Mouse (Mus musculus) left cerebral cortex, postnatal 25 days (tissue): Measurements from ENCODE around the gene Flt3l. TPM values are rescaled to one million over a fixed set of nuclear protein-coding genes. Genes with fewer than 3 reads are reported as not detected.
"Not testable (repeated sequence)": the region's sequence is repeated elsewhere in the genome, so short reads cannot be mapped to it uniquely, and the experiment has no call there.

ENCODE experiments used
- DNase-seq, 2 experiments: peaks; one replicate each; pipeline ENCODE4 v3.0.0; 2022; ENCODE audit warnings: low spot score in 2 of 2, mixed read lengths in 1 of 2
- intact Hi-C: fragments of 180-260 bp; cut with DNase I; formaldehyde crosslinking; loops from one replicate; pipeline ENCODE4 v1.15.1; 2025
- total RNA-seq, 2 experiments: library from RNA; stranded (reverse); gene quantifications; 2 replicates each; pipeline ENCODE4 v1.2.3; 2021

Flt3l gene
- 1 to 10 TPM; 3.3 to 5.4 TPM for total RNA-seq

DNA sequence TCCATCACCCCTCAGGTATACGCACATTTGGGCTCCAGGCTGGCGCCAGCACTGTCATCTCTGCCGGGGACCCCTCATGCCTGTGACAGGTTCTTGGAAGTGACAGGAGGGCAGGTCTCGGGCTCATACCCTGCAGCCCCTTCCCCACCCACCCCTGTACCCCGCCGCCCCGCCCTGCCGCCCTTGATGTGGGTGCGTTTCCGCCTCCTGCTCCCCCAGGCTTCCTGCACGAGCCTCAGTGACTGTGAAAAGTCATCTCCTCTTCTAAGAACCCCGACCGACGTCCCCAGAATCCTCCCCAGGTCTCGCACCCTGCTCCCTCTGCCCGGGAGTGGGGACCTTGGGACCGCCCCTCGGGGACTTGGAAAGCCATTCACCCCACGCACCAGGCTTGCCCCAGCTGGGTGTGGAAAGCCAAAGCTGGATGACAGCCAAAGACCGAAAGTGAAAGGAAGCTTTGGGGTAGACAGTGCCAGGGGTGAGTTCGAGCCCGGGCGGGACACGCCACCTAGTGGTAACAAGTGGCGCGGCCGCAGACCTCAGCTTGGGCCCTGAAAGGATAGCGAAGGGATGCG is at the start of gene Flt3l, which contains the start of gene Gm45713:
TSS of gene Flt3l (minus strand) at position 440 of the 575 bp plus-strand sequence.
TSS of gene Gm45713 (minus strand) at position 239 of the 575 bp plus-strand sequence.
- DNase-seq, result peak; percentile 87
- intact Hi-C loops, result loop anchor here (1.0 kb wide), 1 partner anchor 56 kb away; no protein-coding TSS in a partner anchor

DNA sequence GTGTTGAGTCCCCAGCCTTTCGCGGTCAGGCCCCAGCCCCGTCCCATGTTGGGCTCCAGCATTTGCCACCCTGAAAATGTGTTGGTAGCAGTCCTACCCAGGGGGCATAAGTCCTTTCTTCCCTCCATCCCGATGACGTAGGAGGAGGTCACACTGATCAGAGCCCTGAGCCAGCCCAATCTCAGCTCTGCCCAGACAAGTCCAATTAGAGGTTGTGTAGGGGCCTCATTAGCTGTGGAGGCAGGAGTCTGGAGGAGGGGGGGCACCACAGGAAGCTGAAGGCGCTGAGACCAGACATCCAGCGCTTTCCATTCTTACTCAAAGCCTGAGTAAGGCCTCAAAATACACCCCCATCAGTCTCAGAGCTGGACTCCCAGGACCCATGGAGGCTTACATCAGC is 49.7 kb upstream of the Flt3l start:
- intact Hi-C loops, result no loop called here
- DNase-seq, result no peak

DNA sequence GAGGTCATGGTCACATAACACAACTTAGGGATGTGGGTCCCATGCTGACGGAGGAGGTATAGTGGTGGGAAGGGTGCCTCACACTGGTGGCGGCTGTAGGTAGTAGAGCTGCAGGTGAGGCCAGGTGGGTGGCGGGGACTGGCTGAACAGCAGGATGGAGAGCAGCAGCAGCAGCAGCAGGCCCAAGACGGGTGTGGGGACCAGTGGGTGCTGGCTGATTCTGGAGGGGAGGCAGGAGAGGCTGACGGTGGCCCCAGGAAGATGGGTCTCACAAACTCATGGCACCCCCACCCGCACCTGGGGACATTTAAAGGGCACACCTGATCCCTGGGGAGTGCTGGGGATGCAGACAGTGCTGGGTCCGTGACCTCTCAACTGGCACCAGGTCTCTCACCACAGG is 47.4 kb upstream of the Flt3l start:
- intact Hi-C loops, result no loop called here
- DNase-seq, result no peak

DNA sequence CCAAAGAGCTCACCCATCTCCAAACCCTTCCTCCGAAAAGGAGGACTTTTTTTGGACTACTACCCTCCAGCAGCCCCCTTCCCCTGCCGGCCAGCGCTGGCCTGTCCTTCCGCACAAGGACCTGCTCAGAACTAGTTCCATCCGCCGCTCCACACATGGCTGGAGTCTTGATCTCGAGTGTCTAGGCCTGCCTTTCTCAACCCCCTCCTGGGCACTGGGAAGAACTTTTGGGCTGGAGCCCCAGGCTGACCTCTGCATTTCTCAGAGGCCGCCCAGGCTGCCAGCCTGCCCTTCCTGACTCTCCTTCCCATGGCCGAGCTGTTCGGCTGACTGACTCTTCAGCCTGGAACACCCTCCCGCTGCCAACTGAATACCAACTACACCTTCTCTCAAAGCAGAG is 46.4 kb upstream of the Flt3l start:
- intact Hi-C loops, result no loop called here
- no peak for DNase-seq

DNA sequence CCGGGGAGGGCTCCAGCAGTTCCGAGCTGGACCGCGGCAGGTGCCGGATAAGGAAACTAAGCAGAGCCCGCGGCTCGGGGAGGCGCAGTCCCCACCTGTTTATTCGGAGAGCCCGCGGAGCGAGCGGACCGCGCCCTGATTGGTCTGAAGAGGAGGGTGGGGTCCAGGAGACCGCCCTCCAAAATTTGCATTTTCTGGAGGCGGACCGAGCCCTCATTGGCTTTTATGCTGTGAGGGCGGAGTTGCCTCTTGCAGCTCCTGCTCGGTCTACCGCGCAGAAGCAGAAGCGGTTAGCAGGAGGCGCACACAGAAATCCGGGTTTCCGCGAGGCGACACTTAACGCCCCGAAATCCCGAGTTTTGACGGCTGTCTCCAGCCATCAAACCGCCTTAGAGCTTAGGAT is 46.0 kb upstream of the Flt3l start:
- peak; percentile 83 to 95 for DNase-seq
- intact Hi-C loops, result no loop called here

DNA sequence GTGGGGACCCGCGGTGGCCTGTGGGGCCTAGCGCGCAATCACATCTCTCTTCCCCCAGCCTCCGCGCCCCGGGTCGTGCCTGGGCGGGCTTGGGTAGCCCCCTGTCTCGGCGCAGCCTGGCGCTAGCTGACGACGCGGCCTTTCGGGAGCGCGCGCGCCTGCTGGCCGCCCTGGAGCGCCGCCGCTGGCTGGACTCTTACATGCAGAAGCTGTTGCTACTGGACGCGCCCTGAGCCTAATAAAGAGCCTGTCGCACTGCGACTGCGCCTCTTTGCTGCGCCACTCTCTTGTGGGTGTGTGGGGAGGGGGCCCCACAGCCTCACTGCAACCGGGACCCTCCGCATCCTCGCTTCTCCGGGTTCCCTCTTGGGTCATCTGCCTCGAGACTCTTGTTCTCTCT is 45.3 kb upstream of the Flt3l start:
- DNase-seq, result no peak
- intact Hi-C loops, result no loop called here

DNA sequence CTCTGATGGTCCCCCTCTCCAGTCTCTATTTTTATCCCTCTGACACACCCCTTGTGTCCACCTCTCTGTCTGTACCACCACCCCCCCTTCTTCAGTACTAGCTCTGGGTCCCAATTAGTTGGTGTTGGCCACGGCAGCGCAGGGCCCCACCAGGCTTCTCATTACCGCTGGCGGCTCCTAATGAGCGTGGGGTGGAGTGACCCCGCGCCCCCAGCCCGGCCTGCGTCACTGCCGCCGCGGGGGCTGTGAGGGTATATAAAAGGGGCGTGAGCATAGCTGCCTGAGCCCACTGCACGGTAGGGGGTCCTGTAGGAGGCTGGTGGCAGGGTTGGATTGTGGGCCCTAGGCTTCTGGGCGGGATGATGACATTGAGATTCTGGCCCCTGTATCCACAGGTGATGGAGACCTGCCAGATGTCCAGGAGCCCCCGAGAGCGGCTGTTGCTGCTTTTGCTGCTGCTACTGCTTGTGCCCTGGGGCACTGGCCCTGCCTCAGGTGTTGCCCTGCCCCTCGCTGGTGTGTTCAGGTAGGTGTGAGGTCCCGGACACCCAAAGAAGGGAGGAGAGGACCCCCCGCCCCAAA is 44.8 kb upstream of the Flt3l start, which contains the start of gene Pth2:
TSS of gene Pth2 (plus strand) at position 100 of the 582 bp plus-strand sequence.
- DNase-seq, result no peak
- intact Hi-C loops, result no loop called here

DNA sequence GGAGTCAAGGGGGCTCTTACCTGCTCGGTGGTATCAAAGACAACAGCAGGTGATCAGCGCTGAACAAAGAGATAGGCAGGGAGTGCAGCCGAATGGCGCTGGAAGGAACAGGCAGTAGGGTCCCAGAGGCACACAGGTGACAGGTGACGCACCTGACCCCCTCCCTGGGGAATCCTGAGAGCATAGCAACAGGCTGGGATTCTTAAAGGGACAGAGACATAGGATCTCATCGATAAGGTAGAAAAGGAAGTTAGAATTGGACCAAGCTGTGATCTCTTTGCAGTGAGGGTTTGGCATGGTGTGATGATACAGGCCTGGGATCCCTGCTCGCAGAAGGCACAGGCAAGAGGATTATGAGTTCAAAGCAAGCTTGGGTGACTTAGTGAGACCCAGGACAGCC is 43.2 kb upstream of the Flt3l start, which contains the start of gene Gfy:
TSS of gene Gfy (minus strand) at position 101 of the 400 bp plus-strand sequence.
- intact Hi-C loops, result no loop called here
- DNase-seq, result no peak

DNA sequence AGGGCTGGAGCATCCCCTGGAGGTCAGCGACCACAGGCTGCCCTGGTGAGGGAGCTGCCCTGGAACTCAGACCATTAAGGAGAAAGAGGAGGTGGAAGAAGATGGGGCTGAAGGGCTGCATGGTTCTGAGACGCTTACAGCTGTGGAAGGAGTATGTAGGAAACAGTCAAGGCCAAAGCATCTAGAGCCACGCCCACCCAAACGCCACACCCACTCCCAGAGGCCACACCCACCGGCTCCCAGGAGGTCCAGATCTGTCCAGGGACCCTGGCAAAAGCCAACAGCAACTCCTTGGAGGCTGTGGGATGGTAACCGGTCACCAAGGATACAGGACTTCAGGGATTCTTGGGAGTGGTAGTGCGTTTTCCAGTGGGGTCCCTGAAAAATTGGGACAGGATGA is 42.3 kb upstream of the Flt3l start:
- intact Hi-C loops, result no loop called here
- DNase-seq, result no peak

DNA sequence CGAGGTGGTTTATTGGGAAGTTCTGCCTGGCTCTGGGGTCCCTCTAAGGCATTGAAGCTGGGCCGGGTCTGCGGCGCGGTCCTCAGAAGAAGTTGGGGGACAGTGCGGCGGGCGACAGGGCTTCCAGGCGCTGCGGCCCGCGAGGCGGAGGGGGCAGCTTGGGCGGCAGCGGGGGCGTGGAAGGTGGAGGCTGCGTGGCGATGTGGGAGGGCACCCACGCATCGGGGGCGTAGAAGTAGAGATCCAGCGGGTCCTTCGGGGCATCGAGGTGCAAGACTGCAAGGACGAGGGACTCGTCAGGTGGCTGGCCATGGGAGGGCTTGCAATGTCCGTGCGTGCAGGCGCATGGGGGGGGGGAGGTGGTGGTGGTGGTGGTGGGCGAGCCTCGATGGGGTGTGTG is 40.1 kb upstream of the Flt3l start:
- peak; percentile 44 to 52 for DNase-seq
- intact Hi-C loops, result no loop called here

DNA sequence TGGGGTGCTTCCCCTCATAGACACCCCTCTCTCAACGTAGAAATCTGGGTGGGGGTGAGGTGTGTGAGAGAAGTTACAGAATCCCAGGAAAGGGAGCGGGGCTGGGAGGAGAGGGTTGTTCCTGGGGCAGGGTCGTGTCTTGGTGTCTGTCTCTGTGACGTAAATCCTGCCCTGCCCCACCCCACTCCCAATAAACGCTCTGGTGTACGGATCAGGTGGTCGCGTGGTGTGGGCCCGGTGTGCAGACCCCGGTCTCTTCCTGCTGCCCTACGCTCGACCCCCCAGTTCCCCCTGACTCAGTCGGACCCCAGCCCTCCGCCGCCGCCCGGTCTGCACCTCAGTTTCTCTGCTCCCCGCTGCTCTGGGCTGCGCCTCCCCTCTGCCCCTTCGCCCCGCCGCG is 39.7 kb upstream of the Flt3l start:
- no peak for DNase-seq
- intact Hi-C loops, result no loop called here

DNA sequence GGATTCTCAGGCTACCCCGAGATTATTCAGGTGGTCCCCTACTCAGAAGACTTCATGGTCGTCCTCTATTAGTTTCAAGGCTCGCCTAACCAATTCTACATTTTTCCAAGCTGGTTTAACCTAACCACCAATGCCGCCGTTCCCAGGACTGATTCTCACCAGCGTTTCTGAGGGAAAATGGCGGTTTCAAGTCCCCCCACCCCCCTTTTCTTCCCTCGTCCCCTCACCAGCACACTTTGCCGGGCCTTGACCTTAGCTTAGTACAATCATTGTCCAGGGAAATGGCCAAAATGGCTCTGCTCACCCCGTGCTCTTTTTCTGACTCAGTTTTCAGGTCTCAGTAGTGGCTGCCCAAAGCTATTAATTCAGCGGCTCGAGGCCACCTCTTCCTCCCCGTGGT is 39.2 kb upstream of the Flt3l start:
- DNase-seq, result no peak
- intact Hi-C loops, result no loop called here

DNA sequence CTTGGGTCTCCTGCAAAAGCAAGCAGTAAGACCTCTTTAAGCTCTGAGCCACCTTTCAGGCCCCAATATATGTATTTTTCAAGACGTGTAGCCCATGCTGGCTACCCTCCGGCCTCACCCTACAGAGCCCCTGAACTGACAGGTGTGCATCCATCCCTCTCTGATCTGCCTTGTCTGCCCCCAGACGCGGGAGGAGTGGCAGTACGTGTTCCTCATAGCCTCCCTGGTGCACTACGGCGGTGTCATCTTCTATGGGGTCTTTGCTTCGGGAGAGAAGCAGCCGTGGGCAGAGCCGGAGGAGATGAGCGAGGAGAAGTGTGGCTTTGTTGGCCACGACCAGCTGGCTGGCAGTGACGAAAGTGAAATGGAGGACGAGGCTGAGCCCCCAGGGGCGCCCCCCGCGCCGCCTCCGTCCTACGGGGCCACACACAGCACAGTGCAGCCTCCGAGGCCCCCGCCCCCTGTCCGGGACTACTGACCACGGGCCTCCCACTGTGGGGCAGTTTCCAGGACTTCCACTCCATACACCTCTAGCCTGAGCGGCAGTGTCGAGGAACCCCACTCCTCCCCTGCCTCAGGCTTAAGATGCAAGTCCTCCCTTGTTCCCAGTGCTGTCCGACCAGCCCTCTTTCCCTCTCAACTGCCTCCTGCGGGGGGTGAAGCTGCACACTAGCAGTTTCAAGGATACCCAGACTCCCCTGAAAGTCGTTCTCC is 38.5 kb upstream of the Flt3l start:
- intact Hi-C loops, result no loop called here
- peak in 1 of 2 experiments; percentile 25 for DNase-seq

DNA sequence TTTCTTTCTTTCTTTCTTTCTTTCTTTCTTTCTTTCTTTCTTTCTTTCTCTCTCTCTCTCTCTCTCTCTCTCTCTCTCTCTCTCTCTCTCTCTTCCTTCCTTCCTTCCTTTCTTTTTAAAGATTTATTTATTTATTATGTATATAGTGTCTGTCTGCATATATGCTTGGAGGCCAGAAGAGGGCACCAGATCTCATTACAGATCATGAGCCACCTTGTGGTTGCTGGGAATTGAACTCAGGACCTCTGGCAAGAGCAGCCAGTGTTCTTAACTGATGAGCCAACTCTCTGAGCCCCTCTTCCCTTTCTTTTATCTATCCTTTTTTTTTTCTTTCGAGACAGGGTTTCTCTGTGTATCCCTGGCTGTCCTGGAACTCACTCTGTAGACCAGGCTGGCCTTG is 37.5 kb upstream of the Flt3l start:
- intact Hi-C loops, DNase-seq: not testable (repeated sequence)

DNA sequence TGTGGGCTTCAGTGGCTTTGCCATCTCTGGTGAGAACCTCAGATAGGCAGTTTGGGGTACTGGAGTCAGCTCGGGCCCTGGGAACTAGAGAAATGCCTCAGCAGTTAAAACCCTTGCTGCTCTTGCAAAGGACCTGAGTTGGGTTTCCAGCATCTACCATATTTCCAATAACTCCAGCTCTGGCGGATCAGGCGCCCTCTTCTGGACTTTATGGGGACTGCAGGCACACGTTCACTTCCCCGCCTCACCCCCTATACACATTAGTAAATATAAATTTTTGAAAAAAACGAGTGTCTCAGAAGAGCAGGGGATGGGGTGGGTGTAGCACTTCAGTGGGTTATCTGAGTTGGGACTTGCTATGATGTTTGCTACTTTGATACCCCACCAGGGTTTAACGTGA is 36.7 kb upstream of the Flt3l start:
- no peak for DNase-seq
- intact Hi-C loops, result no loop called here

DNA sequence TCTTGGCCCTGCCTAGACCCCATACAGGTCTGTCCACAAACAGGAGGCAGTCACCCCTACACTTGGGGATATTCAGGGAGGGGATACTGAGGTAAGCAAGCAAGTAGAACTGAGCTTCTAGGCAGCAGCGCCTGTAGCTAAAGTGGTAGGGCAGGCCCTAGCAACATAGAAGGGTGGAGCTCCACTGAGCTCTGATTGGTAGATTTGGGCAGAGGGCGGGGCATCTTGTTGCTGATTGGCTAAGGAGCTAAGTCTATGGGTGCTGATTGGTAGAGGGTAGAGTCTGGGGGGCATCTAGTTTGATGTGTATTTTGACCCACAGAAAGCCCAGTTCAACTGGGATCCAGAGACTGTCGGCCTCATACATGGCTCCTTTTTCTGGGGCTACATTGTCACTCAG is 33.3 kb upstream of the Flt3l start:
- peak; percentile 62 to 85 for DNase-seq
- intact Hi-C loops, result loop anchor here (10.0 kb wide), 1 partner anchor 195 kb away; the partner anchor contains the start of gene Ppfia3

DNA sequence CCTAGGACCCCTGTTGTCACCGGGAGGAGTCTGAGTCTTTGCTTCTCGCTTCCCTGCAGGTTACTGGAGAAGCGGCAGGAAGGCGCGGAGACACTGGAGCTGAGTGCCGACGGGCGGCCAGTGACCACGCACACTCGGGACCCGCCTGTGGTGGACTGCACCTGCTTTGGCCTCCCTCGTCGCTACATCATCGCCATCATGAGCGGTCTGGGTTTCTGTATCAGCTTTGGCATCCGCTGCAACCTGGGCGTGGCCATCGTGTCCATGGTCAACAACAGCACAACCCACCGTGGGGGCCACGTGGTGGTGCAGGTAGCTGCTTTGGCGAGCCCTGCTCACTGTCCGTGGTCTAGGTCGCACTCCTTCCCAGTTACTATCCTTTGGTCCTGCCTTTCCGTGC is 32.4 kb upstream of the Flt3l start:
- intact Hi-C loops, result loop anchor here (10.0 kb wide), 1 partner anchor 196 kb away; the partner anchor contains the start of gene Ppfia3
- peak in 1 of 2 experiments; percentile 28 for DNase-seq

DNA sequence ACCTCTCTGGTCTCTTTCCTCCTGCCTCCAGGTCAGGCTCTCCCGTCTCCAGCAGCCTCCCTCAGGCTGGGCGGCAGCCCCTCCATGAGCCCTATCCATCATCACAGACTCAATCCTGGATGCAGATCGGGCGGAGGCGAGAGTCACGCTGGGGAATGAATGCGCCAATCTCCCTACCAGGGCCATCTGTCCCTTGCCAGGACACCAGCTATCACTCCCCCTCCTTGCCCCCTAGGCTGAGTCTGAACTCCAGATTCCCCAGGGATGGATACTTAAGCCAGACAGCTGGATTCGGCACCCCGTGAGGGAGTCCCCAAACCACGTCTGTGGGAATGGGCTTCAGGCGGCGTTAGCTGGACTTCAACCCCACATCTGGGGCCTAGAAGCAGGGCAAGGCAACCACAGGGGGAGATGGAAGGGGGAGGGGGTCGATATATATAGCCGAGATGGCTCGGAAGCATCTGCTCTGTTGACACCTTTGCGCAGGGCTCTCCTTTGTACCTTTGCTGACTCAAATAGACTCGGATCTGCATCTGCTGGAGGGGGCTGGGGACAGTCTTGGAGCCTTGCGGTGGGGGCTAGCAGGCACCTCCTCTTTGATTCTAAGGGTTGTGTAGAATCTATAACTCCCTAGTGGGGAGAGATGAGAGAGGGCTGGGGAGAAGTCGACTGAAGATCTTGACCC is 31.7 kb upstream of the Flt3l start:
- intact Hi-C loops, result loop anchor here (1.0 to 10.0 kb wide), 2 partner anchors 65 to 197 kb away; partner anchors contain the start of gene Ppfia3
- DNase-seq, result peak; percentile 45 to 86

DNA sequence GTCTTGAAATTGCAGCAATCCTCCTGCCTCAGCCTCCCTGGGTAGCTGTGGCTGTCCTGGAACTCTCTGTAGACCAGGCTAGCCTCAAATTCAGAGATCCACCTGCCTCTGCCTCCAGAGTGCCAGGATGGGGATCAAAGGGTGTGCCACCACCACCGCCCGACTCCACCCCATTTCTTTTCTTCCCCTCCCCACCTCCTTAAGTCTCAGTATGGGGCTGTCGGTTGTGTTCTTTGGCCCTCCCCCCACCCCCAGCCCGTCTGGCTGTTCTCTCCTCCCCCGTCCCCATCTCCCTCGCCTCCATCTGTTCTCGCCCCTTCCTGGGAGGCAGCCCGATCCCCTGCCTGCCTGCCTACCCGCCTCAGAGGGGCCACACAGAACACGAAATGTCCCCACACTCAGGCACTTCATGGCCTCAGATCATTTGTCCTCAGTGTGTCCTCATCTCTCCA is 30.7 kb upstream of the Flt3l start:
- intact Hi-C loops, result loop anchor here (1.0 to 10.0 kb wide), 2 partner anchors 66 to 198 kb away; partner anchors contain the start of gene Ppfia3
- peak; percentile 61 to 85 for DNase-seq

DNA sequence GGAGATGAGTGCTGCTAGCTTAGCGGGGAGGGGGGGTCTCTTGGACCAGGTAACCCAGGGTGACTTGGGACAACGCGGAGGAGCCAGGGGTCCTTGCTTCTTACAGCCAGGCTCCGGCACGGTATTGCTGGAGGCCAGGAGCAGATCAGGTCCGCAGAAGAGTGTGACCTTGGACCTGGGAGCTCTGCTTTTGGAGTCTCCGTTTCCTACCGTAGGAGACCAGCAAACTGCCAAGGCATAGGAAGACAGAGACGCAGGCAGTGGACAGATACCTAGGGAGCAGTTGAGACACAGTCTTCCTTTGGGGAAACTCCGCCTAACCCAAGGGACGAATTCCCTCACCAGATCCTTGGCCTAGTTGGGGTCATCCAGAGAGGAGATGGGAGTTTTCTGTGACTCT is 29.5 kb upstream of the Flt3l start:
- DNase-seq, result no peak
- intact Hi-C loops, result loop anchor here (10.0 kb wide), 1 partner anchor 199 kb away; the partner anchor contains the start of gene Ppfia3
